Mouse (Mus musculus): ENCODE measurements around the gene Exoc3l. TPM values are rescaled to one million over a fixed set of nuclear protein-coding genes. Genes with fewer than 3 reads are reported as not detected.
A peak's percentile ranks its signal among the peaks of the same experiment; 100 is the strongest.

Exoc3l gene
- total RNA-seq, 2 experiments from 2014 or later = 25.7 to 30.9 TPM

DNA sequence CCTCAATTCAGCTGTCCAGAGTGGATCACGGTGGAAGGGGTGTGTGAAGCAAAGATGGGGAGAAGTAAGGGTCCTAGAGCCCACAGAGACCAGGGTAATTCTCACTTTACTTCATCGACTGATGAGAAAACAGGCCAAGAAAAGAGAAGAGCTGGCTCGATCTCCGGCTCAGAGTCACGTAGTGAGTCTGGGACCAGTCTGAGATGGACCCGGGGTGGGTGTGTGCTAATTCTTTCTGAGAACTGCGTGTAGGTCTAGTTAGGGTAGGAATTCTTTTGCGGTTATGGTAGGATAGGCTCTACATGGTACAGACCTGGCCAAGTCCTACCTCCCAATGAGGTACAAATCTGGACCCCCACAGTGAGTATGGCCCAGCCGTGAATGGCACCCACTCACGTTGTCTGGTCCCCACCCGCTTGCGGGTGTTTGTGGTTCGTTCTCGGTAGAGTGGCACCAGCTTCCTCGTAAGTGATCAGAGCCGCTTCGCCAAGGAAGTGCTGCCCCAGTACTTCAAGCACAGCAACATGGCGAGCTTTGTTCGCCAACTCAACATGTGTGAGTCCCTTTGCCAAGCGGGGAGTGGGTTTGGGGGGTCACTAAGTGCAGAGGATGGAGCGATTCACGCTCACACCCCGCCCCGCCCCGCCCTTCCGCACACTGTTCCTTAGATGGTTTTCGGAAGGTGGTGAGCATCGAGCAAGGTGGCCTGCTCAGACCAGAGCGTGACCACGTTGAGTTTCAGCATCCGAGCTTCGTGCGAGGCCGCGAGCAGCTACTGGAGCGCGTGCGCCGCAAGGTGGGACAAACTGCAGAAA lies 25.6 kb downstream of the Exoc3l start:
- no peak for DNase-seq (ENCODE audit: low spot score in 2 of 2)

DNA sequence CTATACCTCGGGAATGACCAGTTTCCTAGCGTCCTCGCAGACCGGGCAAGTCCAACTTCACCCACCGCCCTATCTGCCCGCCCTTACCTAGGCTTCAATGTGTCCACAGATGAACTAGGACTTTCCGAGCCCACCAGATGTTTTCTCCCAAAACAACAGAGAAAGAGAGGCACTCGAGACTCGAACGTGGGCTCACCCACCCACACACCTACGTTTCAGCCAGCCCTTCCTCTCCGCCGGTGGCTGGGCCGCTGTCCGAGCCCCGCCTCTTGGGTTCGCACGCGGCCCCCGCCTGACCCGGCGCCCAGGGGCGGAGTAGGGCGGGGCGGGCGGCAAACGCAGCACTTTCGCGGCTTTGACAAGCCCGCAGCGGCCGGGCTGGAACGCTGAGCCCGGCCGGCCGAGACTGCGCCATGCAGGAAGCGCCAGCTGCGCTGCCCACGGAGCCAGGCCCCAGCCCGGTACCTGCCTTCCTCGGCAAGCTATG lies 26.4 kb downstream of the Exoc3l start, which contains the start of gene Hsf4:
Gene Hsf4, plus strand, starts transcription at position 341 of the 487 bp plus-strand sequence.
- DNase-seq (ENCODE audit: low spot score in 2 of 2) = no peak

DNA sequence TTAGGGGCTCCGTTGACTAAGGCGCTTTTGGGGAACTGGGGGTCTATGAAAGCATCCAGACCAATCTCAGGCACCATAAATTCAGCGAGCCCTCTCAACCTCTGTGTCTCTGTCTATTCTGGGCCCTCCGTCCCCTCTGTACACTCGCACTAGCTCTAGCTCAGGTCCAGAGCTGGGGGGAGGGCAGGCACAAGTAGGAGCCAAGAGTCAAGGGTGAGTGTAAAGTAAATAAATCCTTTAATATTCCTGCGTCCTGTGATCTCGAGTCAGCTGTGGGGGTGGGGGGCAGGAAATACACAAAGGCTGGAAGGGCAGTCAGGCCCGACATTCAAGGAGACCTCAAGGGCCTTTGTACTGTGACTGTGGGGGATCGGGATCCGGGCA lies 26.8 kb downstream of the Exoc3l start:
- DNase-seq (ENCODE audit: low spot score in 2 of 2) = no peak

DNA sequence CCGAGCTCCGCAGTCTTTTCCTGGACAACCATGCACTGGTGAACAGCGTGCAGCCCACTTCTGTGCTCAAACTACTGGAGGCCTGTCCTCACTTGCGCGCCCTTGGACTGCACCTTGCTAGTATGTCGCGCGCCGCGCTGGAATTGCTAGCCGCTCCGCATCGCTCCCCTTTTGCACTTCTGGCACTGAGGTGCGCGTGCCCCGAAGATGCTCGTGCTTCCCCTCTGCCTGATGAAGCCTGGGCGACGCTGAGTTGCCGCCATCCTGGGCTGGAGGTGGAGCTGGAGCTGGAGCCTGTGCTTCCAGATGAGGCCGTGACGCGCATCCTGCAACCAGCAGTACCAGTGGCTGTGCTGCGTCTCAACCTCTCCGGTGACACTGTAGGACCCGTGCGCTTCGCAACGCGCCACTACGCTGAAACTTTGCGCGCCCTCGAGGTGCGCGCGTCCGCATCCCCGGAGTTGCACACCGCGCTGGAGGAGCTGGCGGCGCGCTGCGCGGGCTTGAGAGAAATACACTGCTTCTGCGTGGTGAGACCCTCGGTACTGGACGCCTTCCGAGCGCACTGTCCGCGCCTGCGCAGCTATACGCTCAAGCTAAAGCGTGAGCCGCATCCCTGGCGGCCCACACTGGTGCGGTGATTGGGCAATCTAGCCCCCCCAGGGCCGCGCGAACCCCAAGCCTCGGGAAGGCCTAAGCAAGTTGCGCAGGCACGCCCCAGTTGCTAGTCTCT lies 27.4 kb downstream of the Exoc3l start:
- DNase-seq (ENCODE audit: low spot score in 2 of 2) = no peak

DNA sequence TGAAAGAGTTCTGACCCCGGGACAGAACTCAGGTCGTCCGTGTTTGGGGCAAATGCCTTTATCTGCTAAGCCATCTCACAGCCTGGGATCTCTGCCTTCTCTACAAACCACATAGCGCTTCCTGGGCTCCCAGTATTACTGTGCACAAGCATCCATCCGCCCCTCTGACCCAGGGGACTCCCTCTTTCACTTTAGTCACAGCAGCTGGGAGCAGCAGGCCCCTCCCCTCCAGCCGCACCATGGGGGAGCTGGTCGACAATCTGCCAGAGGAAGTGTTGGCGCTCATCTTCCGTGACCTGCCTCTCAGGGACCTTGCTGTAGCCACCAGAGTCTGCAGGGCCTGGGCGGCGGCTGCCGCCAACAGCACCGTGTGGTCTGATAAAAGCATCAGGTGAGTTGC lies 29.1 kb downstream of the Exoc3l start:
- DNase-seq (ENCODE audit: low spot score in 2 of 2) = no peak

DNA sequence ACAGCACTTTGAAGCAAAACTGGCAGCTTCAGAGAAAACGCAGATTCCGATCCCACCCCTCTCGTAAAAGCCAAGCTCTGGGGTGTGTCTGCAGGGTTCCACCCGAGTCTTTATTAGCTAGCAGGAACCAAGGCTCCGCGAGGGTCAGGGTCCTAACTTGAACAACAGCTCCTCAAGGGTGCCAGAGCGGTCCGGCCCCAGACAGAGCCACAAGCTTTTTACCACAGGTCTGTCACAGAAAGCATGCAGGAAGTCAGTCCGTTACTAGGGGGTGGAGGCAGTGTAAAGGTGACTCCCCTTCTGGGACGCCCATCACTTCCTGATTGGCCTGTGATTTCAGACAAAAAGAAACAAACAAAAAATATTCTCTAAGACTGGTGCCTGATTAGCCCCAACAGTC lies 30.8 kb downstream of the Exoc3l start:
- no peak for DNase-seq (ENCODE audit: low spot score in 2 of 2)

DNA sequence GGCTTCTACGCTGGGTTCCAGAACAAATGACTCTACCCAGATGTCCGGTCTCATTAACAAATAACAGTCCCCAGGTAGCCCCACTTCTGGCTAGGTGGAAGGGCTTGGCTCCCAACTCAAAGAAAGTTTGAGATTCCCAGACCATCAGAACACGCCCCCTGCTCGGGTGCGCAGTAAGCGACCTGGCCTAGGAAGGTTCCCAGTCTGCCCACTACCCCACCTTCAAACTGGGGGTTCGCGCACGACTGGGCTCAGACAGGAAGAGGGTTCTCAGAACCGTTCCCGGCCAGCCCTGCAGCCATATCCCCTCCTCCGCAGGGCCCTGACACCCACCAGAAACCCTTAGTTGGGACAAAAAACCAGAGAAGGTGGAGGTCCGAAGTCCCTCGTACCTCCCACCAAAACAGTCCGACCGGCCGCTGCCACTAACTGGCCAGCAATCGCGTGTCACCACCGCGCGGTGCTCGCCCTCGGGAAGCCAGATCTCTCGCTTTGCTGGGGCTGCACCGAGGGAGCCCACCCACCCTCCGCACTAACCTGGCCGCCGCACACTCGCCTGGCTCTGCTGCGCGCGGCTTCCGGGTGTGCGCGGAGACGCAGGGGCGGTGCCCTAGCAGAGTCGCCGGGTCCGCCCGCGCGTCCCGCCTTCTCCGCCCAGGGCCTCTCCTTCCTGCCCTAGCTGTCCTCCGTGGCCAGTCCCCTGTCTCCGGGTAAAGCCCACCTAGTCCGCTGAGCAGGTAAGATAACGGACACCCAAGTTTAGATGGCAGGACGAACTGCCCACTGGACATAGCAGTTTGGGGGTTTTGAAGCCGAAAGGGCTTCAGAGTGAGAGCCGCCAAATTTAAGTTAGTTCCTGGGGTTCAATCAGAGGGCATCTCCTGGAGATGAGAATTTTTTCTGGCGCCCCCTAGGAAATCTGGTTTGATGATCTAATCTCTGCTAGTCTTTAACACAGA lies 31.6 kb downstream of the Exoc3l start, which contains the start of the genes Tradd and Fbxl8:
Gene Tradd, minus strand, starts transcription at position 586 of the 959 bp plus-strand sequence.
Gene Fbxl8, plus strand, starts transcription at position 625 of the 959 bp plus-strand sequence.
- peak; percentile 40 to 60 for DNase-seq (ENCODE audit: low spot score in 2 of 2)

DNA sequence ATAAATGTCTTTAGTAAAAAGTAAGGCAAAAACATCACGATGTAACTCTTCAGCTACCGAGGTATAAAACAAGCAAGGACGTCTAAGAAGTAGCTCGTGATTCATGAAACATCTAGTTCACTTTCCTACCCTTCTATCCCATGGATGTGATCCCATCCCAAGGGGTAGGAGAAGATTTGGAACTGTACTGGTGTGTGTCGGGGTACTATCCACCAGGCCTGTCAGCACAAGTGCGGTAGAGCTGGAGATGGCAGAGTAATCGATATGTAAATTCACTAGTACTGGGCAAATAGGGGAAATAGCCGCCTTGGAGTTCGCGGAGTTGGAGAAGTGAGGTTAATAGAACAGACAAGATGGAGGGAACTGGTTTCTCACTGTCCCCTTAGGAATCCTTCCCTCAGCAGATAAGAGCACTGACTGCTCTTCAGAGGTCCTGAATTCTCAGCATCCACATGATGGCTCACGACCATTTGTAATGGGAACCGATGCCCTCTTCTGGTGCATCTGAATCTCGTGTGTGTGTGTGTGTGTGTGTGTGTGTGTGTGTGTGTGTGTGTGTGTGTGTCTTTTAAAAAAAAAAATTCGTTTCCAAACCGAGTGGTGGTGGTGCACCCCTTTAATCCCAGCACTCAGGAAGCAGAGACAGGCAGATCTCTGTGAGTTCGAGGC lies 32.5 kb downstream of the Exoc3l start:
- DNase-seq (ENCODE audit: low spot score in 2 of 2) = no peak

DNA sequence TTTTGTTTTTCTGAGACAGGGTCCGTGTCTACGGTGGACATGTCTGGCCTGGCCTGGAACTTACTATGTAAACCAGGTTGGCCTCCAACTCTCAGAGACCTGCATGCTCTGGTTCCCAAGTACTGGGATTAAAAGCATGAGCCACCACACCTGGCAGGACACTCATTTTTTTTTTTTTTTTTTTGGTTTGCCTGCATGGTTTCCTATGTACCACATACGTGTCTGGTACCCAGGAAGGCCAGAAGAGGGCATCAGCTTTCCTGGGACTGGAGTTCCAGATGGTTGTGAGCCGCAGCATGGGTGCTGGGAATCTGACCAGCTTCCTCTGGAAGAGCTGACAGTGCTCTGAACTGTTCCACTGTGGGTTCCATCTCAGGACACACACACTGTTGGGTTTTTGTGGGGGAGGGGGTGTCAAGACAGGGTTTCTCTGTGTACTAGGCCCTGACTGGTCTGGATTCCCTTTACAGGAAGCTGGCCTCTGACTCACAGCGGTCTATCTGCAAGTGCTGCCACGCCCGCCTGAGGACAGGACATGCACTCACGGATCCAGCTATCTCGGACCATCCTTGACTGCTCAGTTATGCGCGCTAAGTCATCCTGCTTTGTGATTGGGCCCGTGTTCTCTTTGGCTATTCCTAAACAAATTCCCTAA lies 34.4 kb downstream of the Exoc3l start:
- no peak for DNase-seq (ENCODE audit: low spot score in 2 of 2)

DNA sequence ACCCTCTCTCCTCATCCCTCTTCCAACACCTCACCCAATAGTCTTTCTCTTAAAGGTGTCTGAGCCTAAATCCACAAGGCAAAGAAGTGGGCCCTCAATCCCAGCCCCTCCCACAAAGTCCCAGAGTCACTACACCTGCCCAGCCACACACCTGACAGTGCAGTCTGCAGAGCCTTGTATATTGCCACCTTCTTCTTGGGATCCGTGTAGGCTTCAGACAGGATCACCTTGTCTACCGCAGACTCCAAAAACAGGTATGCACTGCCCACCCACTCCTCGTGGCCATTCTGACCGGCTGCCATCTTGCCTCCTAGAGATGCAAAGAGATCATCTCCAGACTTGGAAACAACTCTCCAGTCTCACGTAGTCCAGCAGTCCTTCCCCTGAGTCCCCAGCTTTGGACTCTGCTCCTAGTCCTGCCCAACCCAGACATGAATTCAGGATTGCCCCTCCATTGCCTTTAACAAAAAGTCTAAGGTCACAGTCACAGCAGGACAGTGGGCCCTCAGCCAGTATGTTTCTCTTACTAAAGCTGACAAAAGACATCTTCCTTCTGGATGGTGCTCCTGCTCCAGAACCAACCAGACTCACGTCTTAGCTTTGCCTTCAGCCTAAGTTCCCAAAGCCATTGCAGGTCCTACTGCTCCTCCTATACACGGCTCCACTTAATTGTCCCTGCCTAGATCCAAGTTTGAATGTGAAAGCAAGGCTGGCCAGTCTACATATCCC lies 35.4 kb downstream of the Exoc3l start:
- no peak for DNase-seq (ENCODE audit: low spot score in 2 of 2)

DNA sequence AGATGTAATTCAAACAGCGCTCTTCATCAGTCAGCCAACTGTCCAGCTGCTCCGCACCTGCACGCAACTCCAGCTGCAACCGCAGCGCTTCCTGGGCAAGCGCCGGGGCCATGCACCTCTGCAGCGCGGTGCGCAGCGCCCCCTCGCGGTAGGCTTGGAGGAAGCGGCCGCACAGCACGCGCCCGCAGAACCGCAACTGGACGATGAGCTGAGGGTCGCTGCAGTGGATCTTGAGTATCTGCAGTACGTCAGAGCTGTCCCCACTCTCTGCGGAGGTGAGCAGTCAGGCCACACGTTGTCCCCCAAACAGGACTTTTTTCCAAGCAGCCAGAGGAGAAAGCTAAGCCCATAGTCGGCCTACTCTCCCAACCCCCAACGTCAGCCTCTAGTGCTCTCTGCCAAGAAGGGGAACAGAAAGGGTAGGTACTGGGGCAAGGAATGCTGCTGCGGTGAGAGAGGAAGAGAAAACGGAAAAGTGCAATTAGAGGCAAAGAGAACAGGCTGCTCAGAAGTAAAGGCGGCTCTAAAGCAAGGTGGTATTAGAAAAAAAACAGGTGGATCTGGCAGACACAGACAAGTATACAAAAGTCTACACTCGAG lies 36.1 kb downstream of the Exoc3l start:
- DNase-seq (ENCODE audit: low spot score in 2 of 2) = peak in 1 of 2 experiments; percentile 58

DNA sequence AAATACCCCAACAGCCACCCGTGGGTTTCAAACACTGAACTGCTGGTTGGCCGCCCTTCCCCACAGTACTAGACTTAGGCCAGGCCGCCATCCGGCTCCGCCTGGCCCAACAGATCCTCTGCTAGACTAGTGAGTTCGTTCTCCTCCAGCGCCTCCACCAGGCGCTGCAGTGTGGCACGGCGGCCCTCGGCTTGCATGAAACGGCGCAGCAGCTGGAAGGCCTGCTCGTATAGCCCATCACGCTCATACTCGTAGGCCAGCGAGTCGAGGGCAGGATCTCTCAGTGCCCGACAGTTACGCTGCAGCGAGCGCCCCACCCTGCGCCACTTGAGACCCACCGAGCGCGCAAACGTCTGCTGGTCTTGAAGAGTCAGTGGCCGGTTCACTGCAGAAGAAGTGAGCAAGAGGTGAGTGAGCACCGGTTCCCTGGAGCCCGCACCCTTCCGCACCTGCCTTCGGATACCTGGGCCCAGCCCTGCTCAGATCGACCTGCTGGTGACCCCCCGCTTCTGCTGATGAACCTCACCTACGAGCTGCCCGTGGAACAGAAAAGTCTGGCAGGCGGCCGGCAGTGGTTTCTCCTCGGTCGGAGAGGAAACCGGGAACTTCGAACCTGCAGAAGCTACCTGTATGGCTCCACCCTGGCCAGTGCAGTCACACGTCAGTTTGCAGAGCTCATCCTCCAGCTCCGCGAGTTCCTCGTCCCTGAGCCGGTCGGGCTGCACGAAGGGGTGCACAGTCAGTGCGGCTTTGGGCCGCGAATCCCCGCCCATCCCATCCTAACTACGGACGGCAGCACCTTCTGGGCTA lies 36.8 kb downstream of the Exoc3l start:
- DNase-seq (ENCODE audit: low spot score in 2 of 2) = no peak

DNA sequence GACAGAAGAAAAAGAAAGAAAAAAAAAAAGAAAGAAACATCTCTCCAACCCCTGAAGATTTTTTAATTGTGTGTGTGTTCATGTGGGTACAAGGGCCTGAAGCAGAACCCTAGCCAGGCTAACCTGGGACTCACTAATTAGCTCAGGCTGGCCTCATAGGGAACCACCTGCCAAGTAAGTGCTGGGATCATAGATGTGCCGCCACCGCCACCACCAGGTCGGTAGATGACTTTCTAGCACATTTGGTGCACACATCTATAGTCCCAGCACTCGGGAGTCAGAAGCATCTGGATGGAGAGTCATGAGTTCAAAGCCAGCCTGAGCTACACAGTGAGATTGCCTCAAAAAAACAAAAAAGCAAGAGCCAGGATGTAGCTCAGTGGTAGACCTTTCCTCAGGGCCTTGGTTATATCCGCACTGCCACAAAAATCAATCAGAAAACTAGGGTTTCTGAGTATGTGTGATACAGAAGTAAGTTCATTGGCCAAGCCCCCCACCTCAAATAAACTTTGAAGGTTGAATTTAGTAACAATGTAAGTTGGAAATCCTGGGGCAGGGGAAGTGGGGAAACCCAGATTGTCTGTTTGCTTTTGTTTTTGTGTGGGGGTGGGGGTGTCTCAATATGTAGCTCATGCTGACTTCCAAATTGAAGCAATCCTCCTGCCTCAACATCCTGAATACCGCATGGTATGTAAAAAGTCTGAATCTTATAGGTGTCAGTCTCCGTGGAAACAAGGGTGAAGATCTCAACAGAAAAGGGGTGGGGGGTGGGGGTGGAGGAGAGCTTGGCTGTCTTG lies 38.4 kb downstream of the Exoc3l start:
- no peak for DNase-seq (ENCODE audit: low spot score in 2 of 2)

DNA sequence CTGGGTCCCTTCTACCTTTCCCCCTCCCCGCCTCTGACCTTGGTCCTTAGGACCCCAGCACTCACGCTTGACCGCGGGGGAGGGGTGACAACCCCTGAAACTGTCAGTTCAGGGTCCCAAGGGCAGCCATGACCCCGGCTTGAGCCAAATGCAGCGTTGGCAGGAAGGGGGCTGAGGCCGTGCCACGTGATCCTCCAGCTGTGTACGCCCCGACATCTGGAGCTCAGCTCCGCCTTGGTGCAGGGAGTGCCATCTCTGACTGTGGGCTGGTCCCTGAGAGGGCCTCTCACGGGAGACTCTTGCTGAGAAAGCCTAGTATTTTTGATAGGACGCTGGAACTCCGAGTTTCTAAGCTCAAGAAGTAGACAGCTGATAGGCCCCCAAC lies 40.9 kb downstream of the Exoc3l start, which contains the start of gene B3gnt9:
Gene B3gnt9, minus strand, starts transcription at position 188 of the 385 bp plus-strand sequence.
- no peak for DNase-seq (ENCODE audit: low spot score in 2 of 2)

DNA sequence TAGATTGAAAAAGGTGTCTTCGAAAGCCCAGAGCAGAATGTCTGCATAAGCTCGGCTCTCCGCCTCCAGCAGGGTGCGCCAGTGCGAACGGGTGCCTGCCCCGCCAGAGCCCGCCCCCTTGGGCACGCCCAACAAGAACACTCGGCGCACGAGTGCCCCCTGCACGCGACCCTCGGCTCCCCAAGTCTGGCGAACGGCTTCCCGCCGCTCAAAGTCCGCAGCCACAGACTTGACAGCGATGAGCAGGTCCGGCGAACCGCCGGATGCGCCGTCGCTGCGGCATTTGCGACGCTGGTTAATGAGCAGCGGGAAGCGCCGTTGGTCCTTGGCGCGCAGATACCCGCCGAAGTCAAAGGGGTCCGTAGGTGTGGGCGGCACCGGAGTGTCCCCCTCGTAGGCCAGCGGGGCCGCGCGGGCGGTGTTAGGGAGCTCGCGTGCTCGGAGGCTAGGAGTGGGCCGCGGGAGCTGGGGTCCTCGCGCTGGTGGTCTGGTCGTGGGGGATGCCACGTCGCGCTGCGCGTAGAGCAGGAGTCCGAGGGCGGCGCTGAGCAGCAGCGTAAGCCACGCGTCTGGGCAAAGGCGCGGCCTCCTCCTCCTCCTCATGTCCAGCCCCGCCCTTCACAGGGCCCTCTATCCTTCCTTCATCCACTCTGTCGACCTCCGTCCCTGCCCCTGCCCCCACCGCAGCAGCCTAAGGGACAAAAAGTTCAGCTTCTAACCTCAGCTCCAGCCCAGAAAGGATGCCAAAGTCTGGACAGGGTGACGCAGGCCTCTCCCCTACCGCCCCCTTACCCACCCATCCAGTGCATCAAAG lies 41.5 kb downstream of the Exoc3l start:
- peak; percentile 79 to 80 for DNase-seq (ENCODE audit: low spot score in 2 of 2)

DNA sequence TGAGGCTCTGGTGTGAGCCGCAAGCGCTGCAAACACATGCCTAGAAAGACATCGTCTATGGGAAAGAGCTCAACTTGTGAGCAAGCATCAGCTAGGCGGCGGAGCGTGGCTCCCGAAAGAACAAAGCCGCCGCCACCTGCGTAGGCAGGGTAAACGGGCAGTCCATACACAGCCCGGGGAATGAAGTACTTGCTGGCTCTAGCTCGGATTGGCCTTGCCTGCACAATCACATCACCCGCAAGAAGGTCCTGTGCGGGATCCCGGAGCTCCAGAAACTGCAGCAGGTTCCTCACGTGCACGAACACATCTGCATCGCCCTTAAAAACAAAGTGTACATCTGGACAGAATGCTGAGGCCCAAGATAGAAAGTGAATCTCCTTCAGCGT lies 42.1 kb downstream of the Exoc3l start:
- DNase-seq (ENCODE audit: low spot score in 2 of 2) = no peak

Data from adrenal gland, postnatal 4 days (tissue).